Mouse (Mus musculus) kidney, embryonic 15.5 days (tissue): Measurements from ENCODE around the gene Palmd. TPM values are rescaled to one million over a fixed set of nuclear protein-coding genes. Genes with fewer than 3 reads are reported as not detected.

Experiments
- ATAC-seq: fragments of 200-750 bp; cut with Nextera tagmentation; replicated peaks from 2 replicates; pipeline ENCODE4 v1.8.0; 2017; ENCODE audit warnings: moderate TSS enrichment; ENCODE audit not compliant: low FRiP score
- H3K27ac ChIP-seq: fragments of 300-500 bp; sonication (generic); 2 replicates; pipeline ENCODE4 v1.5.1; 2015; ENCODE audit warnings: mild to moderate bottlenecking, inconsistent platforms
- H3K27me3 ChIP-seq: fragments of 300-500 bp; sonication (generic); 2 replicates; pipeline ENCODE4 v1.6.1; 2015; ENCODE audit warnings: inconsistent platforms
- H3K36me3 ChIP-seq: fragments of 300-500 bp; sonication (generic); 2 replicates; pipeline ENCODE4 v1.6.1; 2015; ENCODE audit warnings: inconsistent platforms
- H3K4me1 ChIP-seq: fragments of 300-500 bp; sonication (generic); 2 replicates; pipeline ENCODE4 v1.6.1; 2015; ENCODE audit warnings: inconsistent platforms
- H3K4me2 ChIP-seq: fragments of 300-500 bp; sonication (generic); 2 replicates; pipeline ENCODE4 v1.6.1; 2015; ENCODE audit warnings: moderate library complexity, mild to moderate bottlenecking, inconsistent platforms
- H3K4me3 ChIP-seq: fragments of 300-500 bp; sonication (generic); replicated peaks from 2 replicates; pipeline ENCODE4 v1.5.1; 2015; ENCODE audit warnings: mild to moderate bottlenecking, inconsistent platforms
- H3K9ac ChIP-seq: fragments of 300-500 bp; sonication (generic); 2 replicates; pipeline ENCODE4 v1.6.1; 2015; ENCODE audit warnings: mild to moderate bottlenecking, inconsistent platforms
- H3K9me3 ChIP-seq: fragments of 300-500 bp; sonication (generic); replicated peaks from 2 replicates; pipeline ENCODE4 v1.6.1; 2016; ENCODE audit warnings: inconsistent platforms
- WGBS: fragments of 180-500 bp; shearing (Covaris S2); methylation state at CpG from one replicate; pipeline ENCODE4 v1.1.7; 2015; ENCODE audit warnings: mixed read lengths; 5-methylcytosine and 5-hydroxymethylcytosine counted together
- polyA plus RNA-seq: library from polyadenylated mRNA; unstranded; fragments of >200 nt; fragmentation: Nextera tagmentation; extraction: Ambion mirVana; gene quantifications from 2 replicates; pipeline ENCODE4 v1.2.1, GENCODE M21; 2015

Palmd gene
- polyA plus RNA-seq, 1 experiment from 2014 or later = 2.6 TPM

DNA sequence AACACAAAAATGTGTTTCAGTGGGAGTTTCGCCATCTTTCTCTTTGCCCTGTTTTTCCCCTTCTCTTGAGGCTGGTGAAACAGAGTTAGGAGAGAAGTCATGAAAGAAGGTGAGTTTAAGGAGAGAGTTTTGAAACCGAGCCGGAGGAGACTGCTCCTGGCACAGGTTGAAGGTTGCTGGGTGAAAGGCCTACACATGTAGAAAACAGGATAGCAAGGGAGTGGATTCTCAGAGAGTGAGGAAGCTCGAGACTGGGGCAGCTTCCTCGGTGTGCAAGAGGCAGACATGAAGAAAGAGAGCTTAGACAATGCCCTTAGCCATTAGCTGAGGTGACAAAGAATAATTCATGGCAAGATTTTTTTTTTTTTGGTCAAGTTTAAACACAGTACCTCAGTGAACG is 15.4 kb downstream of the Palmd start:
- 85% methylated on average over 6 of the region's 6 CpGs for WGBS
- no peak overlapping the region for H3K9ac ChIP-seq
- H3K27ac ChIP-seq = no peak overlapping the region
- no peak overlapping the region for H3K4me2 ChIP-seq
- no peak for ATAC-seq
- no peaks in the 10 kb centered on the region for H3K9me3 ChIP-seq
- no peaks in the 10 kb centered on the region for H3K4me1 ChIP-seq
- H3K4me3 ChIP-seq = no peak overlapping the region
- no peaks in the 10 kb centered on the region for H3K27me3 ChIP-seq
- H3K36me3 ChIP-seq = no peaks in the 10 kb centered on the region

DNA sequence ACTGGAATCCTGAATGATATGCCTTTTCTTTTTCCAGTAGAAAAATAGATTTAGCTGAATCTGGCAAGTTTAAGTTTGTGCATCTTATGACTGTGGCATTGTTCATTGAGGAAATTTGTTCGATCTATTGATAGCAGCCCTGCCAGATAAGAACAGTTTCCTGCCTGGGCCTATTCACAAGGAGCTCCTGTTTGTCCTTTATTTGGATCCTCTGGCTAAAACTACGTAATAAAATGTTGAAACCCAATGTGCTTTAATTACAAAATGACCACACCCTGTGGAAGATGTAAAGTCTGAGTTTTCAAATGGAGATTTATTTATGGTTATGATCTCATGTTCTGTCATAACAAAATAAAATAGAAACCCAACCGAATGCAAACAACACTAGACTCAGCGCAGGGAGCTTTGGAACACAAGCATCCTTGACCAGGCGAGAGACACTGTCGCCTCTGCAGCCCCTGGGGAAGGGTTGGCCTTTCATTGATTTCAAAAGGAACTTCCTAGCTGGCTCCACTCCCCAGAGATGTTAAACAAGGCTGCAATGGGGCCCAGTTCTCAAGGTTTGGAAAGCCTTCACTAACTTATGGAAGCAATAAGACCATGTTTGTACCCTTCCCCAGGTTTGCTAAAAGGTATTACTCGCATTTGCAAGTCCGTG is 16.4 kb downstream of the Palmd start:
- Histone ChIP-seq H3K9ac (no peak overlapping the region), H3K27ac (no peak overlapping the region), H3K4me1 (no peaks in the 10 kb centered on the region), H3K4me3 (no peak overlapping the region), H3K9me3 (no peaks in the 10 kb centered on the region), H3K36me3 (no peaks in the 10 kb centered on the region), H3K4me2 (no peak overlapping the region), H3K27me3 (no peaks in the 10 kb centered on the region)
- 81% methylated on average over 8 of the region's 8 CpGs for WGBS
- ATAC-seq = no peak

DNA sequence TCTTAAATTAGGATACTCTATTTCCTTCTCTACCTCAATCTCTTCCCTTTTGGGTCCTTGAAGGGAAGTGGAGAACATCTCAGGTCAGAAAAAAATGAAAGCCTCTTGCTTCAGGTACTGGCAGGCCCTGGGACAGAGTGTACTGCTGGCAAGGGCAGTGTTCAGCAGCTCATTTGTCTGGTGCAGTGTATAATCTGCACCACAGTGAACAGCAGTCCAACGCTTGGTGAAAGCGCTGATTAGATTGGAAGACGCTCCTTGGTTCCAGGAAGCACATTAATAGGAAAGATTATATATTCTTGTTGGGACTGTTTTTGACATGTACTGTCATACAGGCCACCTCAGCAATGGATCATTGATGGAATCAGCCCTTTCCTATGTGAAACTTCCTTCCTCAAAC is 17.3 kb downstream of the Palmd start:
- no peak overlapping the region for H3K4me2 ChIP-seq

DNA sequence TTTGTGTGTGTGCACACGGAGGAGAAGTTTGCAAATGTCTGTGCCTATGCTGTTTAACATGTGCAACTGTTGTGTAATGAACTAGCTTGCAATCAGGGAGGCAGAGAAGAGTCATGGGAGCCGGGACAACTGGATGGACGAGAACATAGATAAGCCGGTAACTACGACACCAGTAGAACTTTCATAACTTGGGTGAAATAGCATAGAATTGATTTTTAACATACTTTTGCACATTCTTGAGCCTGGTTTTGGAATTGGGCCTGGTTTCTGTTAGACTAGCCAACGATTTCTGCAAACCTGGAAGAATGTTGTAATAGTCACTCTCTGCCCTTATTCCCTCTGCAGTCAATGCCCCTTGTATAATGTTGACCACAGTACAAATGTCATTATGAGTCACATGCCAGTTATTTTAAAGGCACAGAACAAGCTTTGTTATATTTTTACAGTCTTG is 18.1 kb downstream of the Palmd start:
- Histone ChIP-seq H3K36me3 (no peaks in the 10 kb centered on the region), H3K4me3 (no peak overlapping the region), H3K4me2 (no peak overlapping the region), H3K9me3 (no peaks in the 10 kb centered on the region), H3K27me3 (no peaks in the 10 kb centered on the region), H3K4me1 (no peaks in the 10 kb centered on the region), H3K9ac (no peak overlapping the region), H3K27ac (no peak overlapping the region)
- WGBS = 89% methylated on average over 6 of the region's 6 CpGs
- no peak for ATAC-seq

More for the DNA sequence above, 17.3 kb downstream of the Palmd start:
- Histone ChIP-seq H3K9me3 (no peaks in the 10 kb centered on the region), H3K27ac (no peak overlapping the region), H3K27me3 (no peaks in the 10 kb centered on the region), H3K36me3 (no peaks in the 10 kb centered on the region), H3K9ac (no peak overlapping the region), H3K4me3 (no peak overlapping the region), H3K4me1 (no peaks in the 10 kb centered on the region)
- 96% methylated on average over 3 of the region's 3 CpGs for WGBS
- no peak for ATAC-seq

DNA sequence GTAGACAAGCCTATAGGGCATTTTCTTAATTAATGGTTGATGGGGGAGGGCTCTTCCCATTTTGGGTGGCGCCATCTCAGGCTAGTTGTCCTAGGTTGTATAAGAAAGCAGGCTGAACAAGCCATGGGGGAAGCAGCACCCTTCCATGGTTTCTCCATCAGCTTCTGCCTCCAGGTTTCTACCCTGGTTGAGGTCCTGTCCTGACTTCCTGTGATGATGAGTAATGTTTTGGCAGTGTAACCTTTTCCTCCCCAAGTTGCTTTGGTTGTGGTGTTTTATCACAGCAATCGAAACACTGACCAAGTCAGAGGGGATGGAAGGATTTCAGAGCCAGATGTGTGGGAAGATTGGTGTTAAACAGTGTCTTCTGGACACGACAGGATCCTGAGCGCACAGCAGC is 22.3 kb downstream of the Palmd start:
- no peak for ATAC-seq
- no peaks in the 10 kb centered on the region for H3K36me3 ChIP-seq
- H3K27ac ChIP-seq = no peak overlapping the region
- no peaks in the 10 kb centered on the region for H3K9me3 ChIP-seq
- no peaks in the 10 kb centered on the region for H3K4me1 ChIP-seq
- no peak overlapping the region for H3K9ac ChIP-seq
- no peaks in the 10 kb centered on the region for H3K27me3 ChIP-seq
- 71% methylated on average over 4 of the region's 4 CpGs for WGBS
- H3K4me3 ChIP-seq = no peak overlapping the region
- no peak overlapping the region for H3K4me2 ChIP-seq

DNA sequence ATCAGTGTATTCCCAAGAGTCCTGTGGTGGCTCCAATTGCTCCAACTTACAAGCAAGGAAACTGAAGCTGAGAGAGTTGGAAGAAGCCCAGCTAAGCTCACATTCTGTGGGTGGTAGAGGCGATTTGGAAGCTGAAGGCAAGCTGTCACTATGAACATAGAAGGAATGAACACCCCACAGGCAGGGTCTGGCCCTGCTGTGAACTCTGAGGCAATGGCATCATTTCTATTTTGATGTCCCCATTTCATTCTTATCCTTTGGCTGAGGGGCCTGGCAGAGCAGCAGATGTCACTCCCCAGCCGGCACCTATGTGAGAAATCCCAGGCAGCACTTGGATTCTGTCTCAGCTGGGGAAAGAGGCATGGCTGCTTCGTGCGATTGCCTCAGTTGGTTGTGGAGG is 25.4 kb downstream of the Palmd start:
- Histone ChIP-seq H3K27ac (no peak overlapping the region), H3K27me3 (no peaks in the 10 kb centered on the region), H3K4me2 (no peak overlapping the region), H3K4me1 (no peaks in the 10 kb centered on the region), H3K36me3 (no peaks in the 10 kb centered on the region), H3K9me3 (no peaks in the 10 kb centered on the region), H3K4me3 (no peak overlapping the region), H3K9ac (no peak overlapping the region)
- ATAC-seq = no peak
- 76% methylated on average over 4 of the region's 4 CpGs for WGBS

DNA sequence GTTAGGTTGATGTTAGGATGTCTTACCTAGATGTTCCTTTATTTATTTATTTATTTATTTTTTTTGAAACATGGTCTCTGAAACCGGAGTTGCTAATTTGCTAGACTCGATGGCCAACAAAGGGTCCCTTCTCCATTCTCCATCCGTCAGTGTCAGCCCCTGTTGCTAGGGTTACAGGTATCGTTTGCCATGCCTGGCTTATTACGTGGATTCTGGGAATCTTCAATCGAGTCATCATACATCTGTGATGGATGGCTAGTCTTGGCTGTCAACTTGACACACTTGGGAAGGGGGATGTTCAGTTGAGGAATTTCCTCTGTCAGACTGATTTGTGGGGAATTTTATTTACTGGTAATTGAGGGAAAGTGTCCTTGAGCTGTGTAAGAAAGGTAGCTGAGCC is 26.0 kb downstream of the Palmd start:
- no peaks in the 10 kb centered on the region for H3K4me1 ChIP-seq
- no peaks in the 10 kb centered on the region for H3K27me3 ChIP-seq
- ATAC-seq = no peak
- H3K9me3 ChIP-seq = no peaks in the 10 kb centered on the region
- H3K27ac ChIP-seq = no peak overlapping the region
- 47% methylated on average over 6 of the region's 6 CpGs for WGBS
- H3K4me3 ChIP-seq = no peak overlapping the region
- no peaks in the 10 kb centered on the region for H3K36me3 ChIP-seq
- no peak overlapping the region for H3K9ac ChIP-seq
- H3K4me2 ChIP-seq = no peak overlapping the region

DNA sequence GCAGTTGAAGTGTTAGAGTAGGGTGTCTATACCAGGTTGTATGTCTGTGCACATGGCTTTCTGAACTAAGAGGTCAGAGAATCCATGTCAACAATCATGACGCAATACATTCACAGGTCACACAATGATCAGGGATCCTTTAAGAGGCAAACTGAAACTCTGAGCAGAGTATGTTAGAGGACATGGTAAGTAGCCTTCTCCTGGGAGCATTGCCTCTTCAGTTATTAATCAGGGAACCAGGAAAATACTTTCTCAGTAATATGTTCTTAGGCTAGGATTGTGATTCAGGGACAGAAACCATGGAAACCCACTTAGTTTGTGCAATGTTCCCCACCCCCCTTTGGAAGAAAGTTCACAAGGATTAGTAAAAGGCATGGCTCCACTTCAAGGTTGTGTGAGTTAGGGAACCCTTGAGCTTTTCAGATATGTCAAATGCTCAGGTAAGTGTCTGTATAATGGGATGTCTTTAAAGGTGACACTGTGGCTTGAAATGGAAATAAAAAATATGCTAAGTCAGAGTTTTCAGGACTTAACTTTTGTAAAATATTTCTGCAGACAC is 27.1 kb downstream of the Palmd start:
- Histone ChIP-seq H3K9ac (no peak overlapping the region), H3K27ac (no peak overlapping the region), H3K36me3 (no peaks in the 10 kb centered on the region), H3K4me2 (no peak overlapping the region), H3K9me3 (no peaks in the 10 kb centered on the region), H3K27me3 (no peaks in the 10 kb centered on the region), H3K4me3 (no peak overlapping the region), H3K4me1 (no peaks in the 10 kb centered on the region)
- 91% methylated on average over 1 of the region's 1 CpGs for WGBS
- no peak for ATAC-seq

DNA sequence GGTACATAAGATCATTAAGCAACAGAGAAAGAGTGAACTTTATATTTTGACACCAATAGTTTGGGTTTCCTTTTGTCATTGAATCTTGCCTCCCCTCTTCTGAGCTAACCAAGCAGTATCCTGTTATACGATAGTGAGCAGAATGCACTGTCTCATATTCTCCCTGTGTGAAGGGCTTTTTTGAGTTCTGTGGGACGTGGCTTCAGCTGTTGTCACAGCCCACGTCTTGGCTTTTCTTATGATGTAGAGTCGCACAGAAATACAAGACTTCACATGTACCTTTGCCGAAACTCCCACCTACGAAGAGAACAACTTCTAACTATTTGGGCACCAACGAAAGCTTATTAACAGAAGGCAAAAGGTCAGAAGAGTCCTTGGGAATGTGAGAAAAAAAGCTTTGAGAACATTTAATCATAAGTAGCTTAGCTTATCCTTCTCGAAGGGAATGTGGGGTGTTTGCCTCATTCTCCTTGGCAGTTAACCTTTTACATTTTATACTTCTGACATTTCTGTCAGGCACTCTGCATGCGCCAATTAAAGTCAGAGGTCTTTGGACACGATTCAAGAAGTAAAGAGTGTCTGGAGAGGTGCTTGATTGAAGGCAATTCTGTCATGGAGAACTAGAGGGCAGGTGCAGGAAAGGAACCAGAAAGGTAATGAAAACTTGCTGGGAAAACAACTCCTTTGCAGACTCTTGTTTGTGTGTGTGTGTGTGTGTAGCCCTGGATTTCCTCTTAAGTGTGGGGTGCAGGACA is 27.8 kb downstream of the Palmd start:
- H3K4me2 ChIP-seq = no peak overlapping the region
- ATAC-seq = no peak
- WGBS = 55% methylated on average over 10 of the region's 10 CpGs

DNA sequence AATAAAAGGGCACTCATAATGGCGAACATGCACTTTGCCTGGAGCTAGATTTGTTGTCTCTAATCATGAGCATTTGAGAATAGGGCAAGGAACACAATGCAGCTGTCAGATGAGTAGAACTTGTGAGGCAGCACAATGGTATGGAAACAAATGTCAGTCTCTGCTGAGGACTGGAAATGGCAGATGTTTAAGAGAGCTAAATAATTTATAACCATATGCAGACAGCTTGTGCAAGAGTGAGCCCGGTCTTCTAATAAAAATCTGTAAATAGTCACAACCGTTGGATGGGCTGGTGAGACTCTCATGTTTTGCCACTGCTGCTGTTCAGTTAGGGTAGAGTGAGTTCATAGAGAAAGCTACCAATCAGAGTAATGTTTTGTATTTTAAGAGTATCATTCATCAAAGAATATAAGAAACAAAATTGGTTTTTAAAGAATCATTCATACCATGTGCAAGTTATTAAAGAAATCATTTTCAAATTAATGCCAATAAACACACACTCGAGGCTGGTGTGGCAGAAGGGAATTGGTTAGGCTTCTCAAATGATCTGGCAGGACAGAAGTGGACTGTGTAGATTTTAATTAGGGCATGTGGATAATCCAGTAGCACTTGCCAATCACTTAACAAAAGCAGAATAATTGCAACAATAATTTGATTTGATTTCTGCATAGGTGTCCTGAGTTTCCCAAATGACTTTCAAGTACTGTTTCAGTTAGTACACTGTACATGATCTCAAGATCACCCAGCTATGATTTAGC is 31.7 kb downstream of the Palmd start:
- WGBS = 78% methylated on average over 4 of the region's 4 CpGs
- Histone ChIP-seq H3K27me3 (no peaks in the 10 kb centered on the region), H3K4me3 (no peak overlapping the region), H3K4me1 (no peaks in the 10 kb centered on the region), H3K9me3 (no peaks in the 10 kb centered on the region), H3K9ac (no peak overlapping the region), H3K36me3 (no peaks in the 10 kb centered on the region), H3K4me2 (no peak overlapping the region), H3K27ac (no peak overlapping the region)
- ATAC-seq = no peak

More for the DNA sequence above, 27.8 kb downstream of the Palmd start:
- Histone ChIP-seq H3K9me3 (no peaks in the 10 kb centered on the region), H3K9ac (no peak overlapping the region), H3K4me1 (no peaks in the 10 kb centered on the region), H3K4me3 (no peak overlapping the region), H3K36me3 (no peaks in the 10 kb centered on the region), H3K27ac (no peak overlapping the region), H3K27me3 (no peaks in the 10 kb centered on the region)

DNA sequence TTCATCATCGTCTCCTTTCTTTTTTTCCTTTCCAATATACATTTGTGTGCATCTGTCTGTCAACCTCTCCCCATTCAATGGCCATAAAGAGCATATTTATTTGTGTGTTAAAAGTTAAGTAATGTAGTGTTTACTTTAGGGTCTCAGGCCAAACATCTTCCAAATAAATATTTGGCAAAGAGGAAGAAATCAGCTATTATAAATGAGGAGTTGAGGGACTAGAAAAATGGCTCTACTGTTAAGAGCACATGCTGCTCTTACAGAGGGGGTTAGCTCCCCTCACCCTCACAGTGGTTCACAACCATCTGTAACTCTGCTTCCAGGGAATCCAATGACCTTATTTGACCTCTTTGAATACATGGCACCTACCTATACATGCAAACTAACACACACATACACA is 35.6 kb downstream of the Palmd start:
- no peaks in the 10 kb centered on the region for H3K27me3 ChIP-seq
- no peak overlapping the region for H3K27ac ChIP-seq
- H3K4me2 ChIP-seq = no peak overlapping the region
- H3K9ac ChIP-seq = no peak overlapping the region
- no peaks in the 10 kb centered on the region for H3K9me3 ChIP-seq
- H3K4me1 ChIP-seq = no peaks in the 10 kb centered on the region
- no peak for ATAC-seq
- no peaks in the 10 kb centered on the region for H3K36me3 ChIP-seq
- no peak overlapping the region for H3K4me3 ChIP-seq
- WGBS = 88% methylated on average over 1 of the region's 1 CpGs

DNA sequence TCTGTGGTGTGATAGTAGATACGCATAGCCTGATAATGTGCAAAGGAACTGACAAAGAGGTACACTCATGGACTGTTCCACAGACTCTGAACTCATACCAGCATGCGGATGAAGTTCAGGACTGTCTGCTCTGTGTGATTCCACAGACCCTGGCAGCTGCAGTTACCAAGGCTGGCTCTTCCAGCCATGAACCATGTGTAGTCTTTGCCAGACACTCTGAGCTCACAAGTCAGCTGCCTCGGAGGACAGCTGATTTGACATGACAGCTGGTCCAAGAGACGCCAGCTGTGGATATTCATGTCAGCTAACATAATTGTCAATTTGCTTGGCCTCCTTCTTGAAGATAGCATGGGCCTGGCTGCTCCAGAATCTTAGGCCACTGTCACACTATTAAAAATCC is 39.8 kb downstream of the Palmd start:
- Histone ChIP-seq H3K36me3 (no peaks in the 10 kb centered on the region), H3K4me1 (no peaks in the 10 kb centered on the region), H3K9ac (no peak overlapping the region), H3K4me2 (no peak overlapping the region), H3K4me3 (no peak overlapping the region), H3K27me3 (no peaks in the 10 kb centered on the region), H3K27ac (no peak overlapping the region), H3K9me3 (no peaks in the 10 kb centered on the region)
- WGBS = 83% methylated on average over 4 of the region's 4 CpGs
- no peak for ATAC-seq
